Mouse (Mus musculus) forebrain, postnatal 0 days (tissue): ENCODE results near the gene Ints6l. TPM values are rescaled to one million over a fixed set of nuclear protein-coding genes. Genes with fewer than 3 reads are reported as not detected.
"Not testable (repeated sequence)": the region's sequence is repeated elsewhere in the genome, so short reads cannot be mapped to it uniquely, and the experiment has no call there.

Experiments
- ATAC-seq: fragments of 200-750 bp; cut with Nextera tagmentation; 2 replicates; pipeline ENCODE4 v1.8.0; 2017; ENCODE audit warnings: mild to moderate bottlenecking, moderate library complexity
- DNase-seq: peaks from one replicate; pipeline ENCODE4 v3.0.0-alpha.2; 2015
- H3K27ac ChIP-seq: fragments of 300-500 bp; sonication (generic); 2 replicates; pipeline ENCODE4 v1.5.1; 2014; ENCODE audit warnings: low read depth, mild to moderate bottlenecking, antibody characterized with exemption, low read length, moderate library complexity, mixed read lengths
- H3K27me3 ChIP-seq: fragments of 300-500 bp; sonication (generic); 2 replicates; pipeline ENCODE4 v1.6.1; 2014; ENCODE audit warnings: mild to moderate bottlenecking, low read length, mixed read lengths; ENCODE audit not compliant: insufficient read depth
- H3K36me3 ChIP-seq: fragments of 300-500 bp; sonication (generic); 2 replicates; pipeline ENCODE4 v1.6.1; 2014; ENCODE audit warnings: mild to moderate bottlenecking, moderate library complexity; ENCODE audit not compliant: insufficient read depth
- H3K4me1 ChIP-seq: fragments of 300-500 bp; sonication (generic); 2 replicates; pipeline ENCODE4 v1.6.1; 2014; ENCODE audit warnings: antibody characterized with exemption; ENCODE audit not compliant: insufficient read depth
- H3K4me2 ChIP-seq: fragments of 300-500 bp; sonication (generic); 2 replicates; pipeline ENCODE4 v1.6.1; 2014; ENCODE audit warnings: low read depth, mild to moderate bottlenecking, moderate library complexity
- H3K4me3 ChIP-seq: fragments of 300-500 bp; sonication (generic); 2 replicates; pipeline ENCODE4 v1.5.1; 2014; ENCODE audit warnings: low read depth, low read length, mixed read lengths
- H3K9ac ChIP-seq: fragments of 300-500 bp; sonication (generic); 2 replicates; pipeline ENCODE4 v1.6.1; 2014; ENCODE audit warnings: mild to moderate bottlenecking
- H3K9me3 ChIP-seq: fragments of 300-500 bp; sonication (generic); 2 replicates; pipeline ENCODE4 v1.6.1; 2016; ENCODE audit warnings: low read length
- CTCF ChIP-seq: sonication (generic); IDR thresholded peaks from 2 replicates; pipeline ENCODE4 v1.5.1; 2016; ENCODE audit warnings: antibody characterized with exemption, control low read depth, low read depth
- WGBS: fragments of 180-500 bp; shearing (Covaris S2); extraction: QIAGEN DNeasy Blood & Tissue Kit; methylation state at CpG from one replicate; pipeline ENCODE4 v1.1.7; 2014; 5-methylcytosine and 5-hydroxymethylcytosine counted together
- polyA plus RNA-seq: library from polyadenylated mRNA; unstranded; fragments of >200 nt; fragmentation: Nextera tagmentation; extraction: Ambion mirVana; gene quantifications from 2 replicates; pipeline ENCODE4 v1.2.1, GENCODE M21; 2015
- total RNA-seq: library from RNA; depleted of rRNA; stranded (reverse); fragments of >200 nt; gene quantifications from 2 replicates; pipeline ENCODE4 v1.2.3, GENCODE M21; 2014

Ints6l gene
- total and polyA plus RNA-seq, 2 experiments from 2014 or later: 10.1 to 33.7 TPM

- no peaks in the 10 kb centered on the region for H3K9me3 ChIP-seq
- H3K9ac ChIP-seq: no peak overlapping the region
- H3K36me3 ChIP-seq: no peaks in the 10 kb centered on the region
- no peaks in the 10 kb centered on the region for H3K27me3 ChIP-seq
- H3K4me2 ChIP-seq: no peak overlapping the region
- no peak overlapping the region for H3K27ac ChIP-seq
- H3K4me3 ChIP-seq: no peak overlapping the region
- H3K4me1 ChIP-seq: no peaks in the 10 kb centered on the region
- ATAC-seq (no peak; the same call in 1 of the 2 replicates), DNase-seq (no peak)
- 65% methylated on average over 4 of the region's 4 CpGs for WGBS
- TF ChIP-seq CTCF: no peak
Observed at GRCm38 (mm10) chrX:56467688-56468087, 13.0 kb downstream of the Ints6l start.

GRCm38 (mm10) chrX:56468422-56468821 lies 13.8 kb downstream of the Ints6l start:
- 49% methylated on average over 6 of the region's 6 CpGs for WGBS
- H3K4me3 ChIP-seq: no peak overlapping the region
- no peak overlapping the region for H3K9ac ChIP-seq
- no peak for TF ChIP-seq CTCF
- H3K9me3 ChIP-seq: no peaks in the 10 kb centered on the region
- H3K27ac ChIP-seq: no peak overlapping the region
- no peaks in the 10 kb centered on the region for H3K4me1 ChIP-seq
- ATAC-seq (no peak), DNase-seq (no peak)
- H3K36me3 ChIP-seq: no peaks in the 10 kb centered on the region
- H3K27me3 ChIP-seq: no peaks in the 10 kb centered on the region
- H3K4me2 ChIP-seq: no peak overlapping the region

- H3K27ac ChIP-seq: no peak overlapping the region
- no peaks in the 10 kb centered on the region for H3K36me3 ChIP-seq
- DNase-seq (no peak), ATAC-seq (no peak)
- WGBS: 75% methylated on average over 8 of the region's 8 CpGs
- no peaks in the 10 kb centered on the region for H3K9me3 ChIP-seq
- TF ChIP-seq CTCF: no peak
- H3K4me3 ChIP-seq: no peak overlapping the region
- no peaks in the 10 kb centered on the region for H3K27me3 ChIP-seq
- no peak overlapping the region for H3K4me2 ChIP-seq
- H3K9ac ChIP-seq: no peak overlapping the region
- no peaks in the 10 kb centered on the region for H3K4me1 ChIP-seq
Observed at GRCm38 (mm10) chrX:56474035-56474434, 19.4 kb downstream of the Ints6l start.

GRCm38 (mm10) chrX:56477553-56477952 lies 22.9 kb downstream of the Ints6l start:
- Histone ChIP-seq H3K9me3 (no peaks in the 10 kb centered on the region), H3K9ac (no peak overlapping the region), H3K36me3 (no peaks in the 10 kb centered on the region), H3K4me3 (no peak overlapping the region), H3K4me2 (no peak overlapping the region), H3K27ac (no peak overlapping the region), H3K4me1 (no peaks in the 10 kb centered on the region), H3K27me3 (no peaks in the 10 kb centered on the region)
- TF ChIP-seq CTCF: no peak
- 83% methylated on average over 3 of the region's 3 CpGs for WGBS
- ATAC-seq (no peak), DNase-seq (no peak)

- Histone ChIP-seq H3K9me3 (no peaks in the 10 kb centered on the region), H3K36me3 (no peaks in the 10 kb centered on the region), H3K27ac (no peak overlapping the region), H3K27me3 (no peaks in the 10 kb centered on the region), H3K9ac (no peak overlapping the region), H3K4me3 (no peak overlapping the region), H3K4me1 (no peaks in the 10 kb centered on the region), H3K4me2 (no peak overlapping the region)
- TF ChIP-seq CTCF: no peak
- DNase-seq (no peak), ATAC-seq (no peak)
- whole genome bisulfite sequencing: 56% methylated on average over 3 of the region's 3 CpGs
Observed at GRCm38 (mm10) chrX:56481906-56482305, 27.2 kb downstream of the Ints6l start.

GRCm38 (mm10) chrX:56489758-56490157 lies 35.1 kb downstream of the Ints6l start:
- H3K4me3 ChIP-seq: no peak overlapping the region
- H3K36me3 ChIP-seq: no peaks in the 10 kb centered on the region
- peak; percentile 81 for DNase-seq
- 19% methylated on average over 1 of the region's 1 CpGs for WGBS
- no peaks in the 10 kb centered on the region for H3K4me1 ChIP-seq
- H3K27ac ChIP-seq: no peak overlapping the region
- no peak overlapping the region for H3K4me2 ChIP-seq
- no peaks in the 10 kb centered on the region for H3K27me3 ChIP-seq
- no peaks in the 10 kb centered on the region for H3K9me3 ChIP-seq
- TF ChIP-seq CTCF: peak; percentile 78
- ATAC-seq: peak; percentile 54; the same call in 1 of the 2 replicates
- no peak overlapping the region for H3K9ac ChIP-seq

- Histone ChIP-seq H3K4me3 (no peak overlapping the region), H3K27me3 (no peaks in the 10 kb centered on the region), H3K9me3 (no peaks in the 10 kb centered on the region), H3K4me1 (no peaks in the 10 kb centered on the region), H3K36me3 (0 out of 2 replicates have a peak, but pooled peaks cover 1% of the 10 kb centered on the region), H3K27ac (no peak overlapping the region), H3K9ac (no peak overlapping the region), H3K4me2 (no peak overlapping the region)
- ATAC-seq (no peak), DNase-seq (no peak)
- WGBS: 80% methylated on average over 7 of the region's 7 CpGs
- no peak for TF ChIP-seq CTCF
Observed at GRCm38 (mm10) chrX:56497241-56497640, 42.6 kb downstream of the Ints6l start.

- H3K4me2 ChIP-seq, H3K4me1 ChIP-seq, ATAC-seq, H3K9me3 ChIP-seq, DNase-seq, H3K27me3 ChIP-seq, H3K36me3 ChIP-seq, H3K9ac ChIP-seq, H3K27ac ChIP-seq, H3K4me3 ChIP-seq: not testable (repeated sequence)
- 80% methylated on average over 6 of the region's 6 CpGs for WGBS
Observed at GRCm38 (mm10) chrX:56524442-56524841, 69.8 kb downstream of the Ints6l start, which contains the start of gene Gm10477. Gene Gm10477 (plus strand): TSS chrX:56524742.
